Mouse (Mus musculus) myocyte (in vitro differentiated cells): ENCODE measurements around the gene Tle3. TPM values are rescaled to one million over a fixed set of nuclear protein-coding genes. Genes with fewer than 3 reads are reported as not detected.
A peak's percentile ranks its signal among the peaks of the same experiment; 100 is the strongest.

Experiments used
- H3K27me3 ChIP-seq: one replicate; pipeline ENCODE4 v1.6.1; 2011; ENCODE audit not compliant: control insufficient read depth, insufficient read depth, insufficient read length
- H3K36me3 ChIP-seq: one replicate; pipeline ENCODE4 v1.6.1; 2011; ENCODE audit not compliant: control insufficient read depth, insufficient read depth
- H3K4me2 ChIP-seq: one replicate; pipeline ENCODE4 v1.6.1; 2011; ENCODE audit warnings: low read depth, control low read depth
- H3K4me3 ChIP-seq: one replicate; pipeline ENCODE4 v1.5.1; 2011; ENCODE audit warnings: mild to moderate bottlenecking, control low read depth, moderate library complexity
- H3K79me2 ChIP-seq: one replicate; pipeline ENCODE4 v1.6.1; 2011; ENCODE audit not compliant: control insufficient read depth, insufficient read depth
- H3ac ChIP-seq: one replicate; pipeline ENCODE4 v1.6.1; 2011; ENCODE audit not compliant: control insufficient read depth, insufficient read length
- CEBPB ChIP-seq: IDR thresholded peaks from 2 replicates; pipeline ENCODE4 v1.6.1; 2011; ENCODE audit warnings: mild to moderate bottlenecking, moderate library complexity; ENCODE audit not compliant: poor library complexity, insufficient read depth, severe bottlenecking
- E2F4 ChIP-seq: IDR thresholded peaks from one replicate; pipeline ENCODE4 v1.6.1; 2011; ENCODE audit warnings: mild to moderate bottlenecking, control low read depth, moderate library complexity; ENCODE audit not compliant: insufficient read depth
- MAX ChIP-seq: IDR thresholded peaks from one replicate; pipeline ENCODE4 v1.6.1; 2011; ENCODE audit warnings: low read depth, mild to moderate bottlenecking, control low read depth
- MYOD1 ChIP-seq, 3 experiments: IDR thresholded peaks; one replicate each; pipeline ENCODE4 v1.6.1; 2011; ENCODE audit warnings: control low read depth in 2 of 3, low read depth in 2 of 3, mild to moderate bottlenecking in 2 of 3, moderate library complexity in 1 of 3; ENCODE audit not compliant: insufficient read length in 2 of 3, control insufficient read depth in 1 of 3
- MYOG ChIP-seq, 3 experiments: IDR thresholded peaks; one replicate each; pipeline ENCODE4 v1.6.1; 2011; ENCODE audit warnings: control low read depth in 2 of 3, low read depth in 2 of 3, mild to moderate bottlenecking in 2 of 3; ENCODE audit not compliant: insufficient read length in 2 of 3, control insufficient read depth in 1 of 3, insufficient read depth in 1 of 3
- POLR2A ChIP-seq: IDR thresholded peaks from one replicate; pipeline ENCODE4 v1.6.1; 2011; ENCODE audit warnings: low read depth, mild to moderate bottlenecking, control low read depth, moderate library complexity; ENCODE audit not compliant: insufficient read length
- POLR2AphosphoS2 ChIP-seq: IDR thresholded peaks from one replicate; pipeline ENCODE4 v1.6.1; 2011; ENCODE audit warnings: low read depth, control low read depth; ENCODE audit not compliant: insufficient read length
- REST ChIP-seq: IDR thresholded peaks from one replicate; pipeline ENCODE4 v1.6.1; 2011; ENCODE audit warnings: mild to moderate bottlenecking, control low read depth, moderate library complexity; ENCODE audit not compliant: insufficient read depth, insufficient read length
- SRF ChIP-seq: IDR thresholded peaks from one replicate; pipeline ENCODE4 v1.6.1; 2011; ENCODE audit warnings: low read depth; ENCODE audit not compliant: control insufficient read depth, insufficient read length
- TCF12 ChIP-seq: IDR thresholded peaks from one replicate; pipeline ENCODE4 v1.6.1; 2011; ENCODE audit warnings: mild to moderate bottlenecking, control low read depth; ENCODE audit not compliant: poor library complexity, insufficient read depth, severe bottlenecking
- TCF3 ChIP-seq: IDR thresholded peaks from one replicate; pipeline ENCODE4 v1.6.1; 2011; ENCODE audit warnings: low read depth, control low read depth; ENCODE audit not compliant: insufficient read length
- USF1 ChIP-seq: IDR thresholded peaks from one replicate; pipeline ENCODE4 v1.6.1; 2011; ENCODE audit warnings: low read depth, mild to moderate bottlenecking, control low read depth, moderate library complexity
- polyA plus RNA-seq: library from polyadenylated mRNA; unstranded; fragments of >200 nt; fragmentation: generic; extraction: Trizol; gene quantifications from one replicate; pipeline ENCODE4 v1.2.1, GENCODE M21; 2012; ENCODE audit warnings: missing spikeins

Tle3 gene
- polyA plus RNA-seq, 1 experiment = 62.1 TPM

- no peak overlapping the region for H3K4me3 ChIP-seq
- peak overlapping the region; percentile 12 for H3K4me2 ChIP-seq
- peaks cover 5% of the 10 kb centered on the region for H3K27me3 ChIP-seq
- no peaks in the 10 kb centered on the region for H3K79me2 ChIP-seq
- no peak for TF ChIP-seq TCF3
- TF ChIP-seq REST = no peak
- TF ChIP-seq USF1 = peak; percentile 76
- TF ChIP-seq POLR2A = no peak
- TF ChIP-seq SRF = no peak
- peak in 1 of 3 experiments; percentile 1 for TF ChIP-seq MYOG (IDR thresholded peaks at IDR 0.05; ENCODE audit: control insufficient read depth in 1 of 3, insufficient read depth in 1 of 3, insufficient read length in 2 of 3, low read depth in 2 of 3)
- TF ChIP-seq MYOD1 (IDR thresholded peaks at IDR 0.05; ENCODE audit: control insufficient read depth in 1 of 3, insufficient read length in 2 of 3, low read depth in 2 of 3) = no peak
- TF ChIP-seq TCF12 = no peak
- H3K36me3 ChIP-seq = no peaks in the 10 kb centered on the region
- no peak overlapping the region for H3ac ChIP-seq
These were observed 73.6 kb downstream of the Tle3 start for GRCm38 (mm10) chr9:61445711-61446222.

DNA sequence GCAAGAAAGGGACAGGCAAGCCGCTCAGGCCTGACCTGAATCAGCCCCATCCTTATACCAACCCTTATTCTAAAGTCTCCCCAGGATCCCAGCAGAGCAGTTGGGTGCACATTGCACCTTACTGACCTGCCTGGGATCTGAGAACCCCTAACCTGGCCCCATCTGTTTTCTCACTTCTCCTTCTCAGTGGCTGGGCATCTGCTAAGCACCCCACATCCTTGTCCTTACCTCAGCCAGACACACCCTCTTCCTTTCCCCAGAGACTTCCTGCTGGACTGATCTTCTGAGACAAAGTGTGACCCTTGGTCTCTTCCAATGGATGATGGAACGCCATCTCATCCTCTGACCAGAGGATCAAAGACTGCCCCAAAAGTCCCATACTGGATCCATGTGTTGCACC lies 74.8 kb downstream of the Tle3 start:
- no peak for TF ChIP-seq TCF12
- no peak overlapping the region for H3K4me2 ChIP-seq
- no peaks in the 10 kb centered on the region for H3K79me2 ChIP-seq
- peaks cover 6% of the 10 kb centered on the region for H3K27me3 ChIP-seq
- no peak overlapping the region for H3ac ChIP-seq
- no peaks in the 10 kb centered on the region for H3K36me3 ChIP-seq
- H3K4me3 ChIP-seq = no peak overlapping the region

- no peak overlapping the region for H3K4me2 ChIP-seq
- peaks cover 6% of the 10 kb centered on the region for H3K27me3 ChIP-seq
- TF ChIP-seq REST (no peak), TCF12 (no peak), USF1 (no peak), CEBPB (no peak), MYOG (IDR thresholded peaks at IDR 0.05; ENCODE audit: control insufficient read depth in 1 of 3, insufficient read depth in 1 of 3, insufficient read length in 2 of 3, low read depth in 2 of 3) (no peak), MYOD1 (IDR thresholded peaks at IDR 0.05; ENCODE audit: control insufficient read depth in 1 of 3, insufficient read length in 2 of 3, low read depth in 2 of 3) (no peak), SRF (no peak), POLR2A (no peak), TCF3 (no peak), MAX (no peak), POLR2AphosphoS2 (no peak), E2F4 (no peak)
- no peak overlapping the region for H3ac ChIP-seq
- no peak overlapping the region for H3K4me3 ChIP-seq
- no peaks in the 10 kb centered on the region for H3K36me3 ChIP-seq
- H3K79me2 ChIP-seq = no peaks in the 10 kb centered on the region
These were observed 77.3 kb downstream of the Tle3 start for GRCm38 (mm10) chr9:61449363-61449904.

DNA sequence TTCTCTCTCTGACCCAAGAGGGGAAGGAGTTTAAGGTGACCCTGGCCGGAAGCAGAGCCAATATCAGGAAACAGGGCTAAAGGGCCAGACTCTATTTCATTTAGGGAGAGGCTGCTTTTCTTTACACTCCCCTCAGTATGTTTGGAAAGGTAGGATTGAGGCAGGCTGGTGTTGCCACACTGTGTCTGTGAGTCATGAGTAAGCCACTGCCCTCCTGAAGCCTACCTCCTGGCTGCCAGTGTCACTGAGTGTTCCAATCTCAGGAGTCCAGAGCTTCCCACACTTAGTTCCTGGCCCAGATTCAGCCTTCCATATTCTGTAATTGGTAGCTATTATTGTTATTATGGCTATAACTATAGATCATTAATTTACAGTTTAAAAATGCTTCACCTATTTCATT lies 79.9 kb downstream of the Tle3 start:
- Histone ChIP-seq H3ac (no peak overlapping the region), H3K36me3 (no peaks in the 10 kb centered on the region), H3K4me3 (no peak overlapping the region), H3K79me2 (no peaks in the 10 kb centered on the region), H3K4me2 (no peak overlapping the region), H3K27me3 (peaks cover 6% of the 10 kb centered on the region)
- TF ChIP-seq POLR2AphosphoS2 = no peak
- TF ChIP-seq TCF3 = no peak
- TF ChIP-seq POLR2A = no peak
- TF ChIP-seq MYOG (IDR thresholded peaks at IDR 0.05; ENCODE audit: control insufficient read depth in 1 of 3, insufficient read depth in 1 of 3, insufficient read length in 2 of 3, low read depth in 2 of 3) = no peak
- no peak for TF ChIP-seq TCF12

- TF ChIP-seq POLR2AphosphoS2 (no peak), MYOG (IDR thresholded peaks at IDR 0.05; ENCODE audit: control insufficient read depth in 1 of 3, insufficient read depth in 1 of 3, insufficient read length in 2 of 3, low read depth in 2 of 3) (peak in 1 of 3 experiments; percentile 17), MYOD1 (IDR thresholded peaks at IDR 0.05; ENCODE audit: control insufficient read depth in 1 of 3, insufficient read length in 2 of 3, low read depth in 2 of 3) (peak in 1 of 3 experiments; percentile 20)
- Histone ChIP-seq H3ac (no peak overlapping the region), H3K79me2 (no peaks in the 10 kb centered on the region), H3K4me3 (no peak overlapping the region), H3K4me2 (no peak overlapping the region), H3K36me3 (no peaks in the 10 kb centered on the region), H3K27me3 (peaks cover 14% of the 10 kb centered on the region)
These were observed 83.7 kb downstream of the Tle3 start for GRCm38 (mm10) chr9:61455861-61456261.
